In genomic region chrX:161653106-161653505, GRCm38 (mm10) we compare ENCODE assay signal across 21 mouse cellular contexts.
"Had no signal": no experiment of that assay in that cellular context is flagged by ENCODE, and none has a peak within 500 bp of the region (broad histone marks: within the 10 kb centered on the region; RNA-seq: fewer than 3 reads in every experiment).

No protein-coding gene starts in this region.

- H3K27me3 ChIP-seq: liver, embryonic 15.5 days; stomach, embryonic 15.5 days had no signal

- H3K4me3 ChIP-seq: layer of hippocampus, adult 2 months; limb, embryonic 10.5 days; limb, embryonic 13.5 days; liver, embryonic 12.5 days; liver, embryonic 15.5 days; lung, embryonic 15.5 days; megakaryocyte, embryonic 14.5 days; midbrain, embryonic 10.5 days; midbrain, embryonic 13.5 days; stomach, embryonic 15.5 days had no signal

- H3K27ac ChIP-seq: kidney, postnatal 0 days; layer of hippocampus, adult 2 months; limb, embryonic 10.5 days; limb, embryonic 13.5 days; liver, embryonic 12.5 days; liver, embryonic 15.5 days; lung, embryonic 15.5 days; midbrain, embryonic 10.5 days; midbrain, embryonic 13.5 days; stomach, embryonic 15.5 days had no signal

- H3K4me1 ChIP-seq: limb, embryonic 10.5 days; limb, embryonic 13.5 days; liver, embryonic 12.5 days; liver, embryonic 15.5 days; lung, embryonic 15.5 days; megakaryocyte, embryonic 14.5 days; midbrain, embryonic 10.5 days; midbrain, embryonic 13.5 days; stomach, embryonic 15.5 days had no signal

- H3K36me3 ChIP-seq: limb, embryonic 10.5 days; limb, embryonic 13.5 days; liver, embryonic 12.5 days; liver, embryonic 15.5 days; lung, embryonic 15.5 days; midbrain, embryonic 10.5 days; midbrain, embryonic 13.5 days; stomach, embryonic 15.5 days had no signal

- H3K4me2 ChIP-seq: limb, embryonic 13.5 days; liver, embryonic 12.5 days; liver, embryonic 15.5 days; lung, embryonic 15.5 days; midbrain, embryonic 13.5 days; stomach, embryonic 15.5 days had no signal

- H3K9me3 ChIP-seq: limb, embryonic 10.5 days; limb, embryonic 13.5 days; liver, embryonic 12.5 days; liver, embryonic 15.5 days; lung, embryonic 15.5 days; megakaryocyte, embryonic 14.5 days; midbrain, embryonic 10.5 days; midbrain, embryonic 13.5 days; stomach, embryonic 15.5 days had no signal

- H3K9ac ChIP-seq: limb, embryonic 13.5 days; liver, embryonic 12.5 days; liver, embryonic 15.5 days; lung, embryonic 15.5 days; midbrain, embryonic 13.5 days; stomach, embryonic 15.5 days had no signal

- ATAC-seq: liver, embryonic 12.5 days; midbrain, embryonic 13.5 days had no signal

- DNase-seq: kidney, postnatal 25 days; layer of hippocampus, adult 9-11 months; liver; lung, adult 18-20 months; lung, postnatal 10 days; lung, postnatal 36 days; retina, postnatal 1 day; right cerebral cortex, postnatal 25 days; spleen, adult 18-20 months; thymus, postnatal 25 days had no signal
